Mouse (Mus musculus) kidney, embryonic 14.5 days (tissue): Measurements from ENCODE around the gene Cited2. TPM values are rescaled to one million over a fixed set of nuclear protein-coding genes. Genes with fewer than 3 reads are reported as not detected.

Source experiments
- ATAC-seq: fragments of 200-750 bp; cut with Nextera tagmentation; 2 replicates; pipeline ENCODE4 v1.8.0; 2017; ENCODE audit warnings: moderate number of reproducible peaks, mild to moderate bottlenecking, moderate TSS enrichment, moderate library complexity; ENCODE audit not compliant: low FRiP score, low TSS enrichment
- H3K27ac ChIP-seq: fragments of 300-500 bp; sonication (generic); 2 replicates; pipeline ENCODE4 v1.5.1; 2014; ENCODE audit warnings: low read depth, mild to moderate bottlenecking, low read length, moderate library complexity, mixed read lengths
- H3K27me3 ChIP-seq: fragments of 300-500 bp; sonication (generic); 2 replicates; pipeline ENCODE4 v1.6.1; 2014; ENCODE audit warnings: mild to moderate bottlenecking, low read length; ENCODE audit not compliant: control insufficient read depth, insufficient read depth
- H3K36me3 ChIP-seq: fragments of 300-500 bp; sonication (generic); 2 replicates; pipeline ENCODE4 v1.6.1; 2014; ENCODE audit warnings: low read length, mixed read lengths; ENCODE audit not compliant: control insufficient read depth, insufficient read depth
- H3K4me1 ChIP-seq: fragments of 300-500 bp; sonication (generic); 2 replicates; pipeline ENCODE4 v1.6.1; 2014; ENCODE audit warnings: low read length, mixed read lengths; ENCODE audit not compliant: control insufficient read depth, insufficient read depth
- H3K4me2 ChIP-seq: fragments of 300-500 bp; sonication (generic); replicated peaks from 2 replicates; pipeline ENCODE4 v1.6.1; 2014; ENCODE audit warnings: low read depth, mild to moderate bottlenecking, low read length
- H3K4me3 ChIP-seq: fragments of 300-500 bp; sonication (generic); 2 replicates; pipeline ENCODE4 v1.5.1; 2014; ENCODE audit warnings: mild to moderate bottlenecking, low read length
- H3K9ac ChIP-seq: fragments of 300-500 bp; sonication (generic); 2 replicates; pipeline ENCODE4 v1.6.1; 2014; ENCODE audit warnings: low read depth, mild to moderate bottlenecking, low read length, moderate library complexity
- H3K9me3 ChIP-seq: fragments of 300-500 bp; sonication (generic); 2 replicates; pipeline ENCODE4 v1.6.1; 2016; ENCODE audit warnings: low read length; ENCODE audit not compliant: control insufficient read depth
- WGBS: fragments of 180-500 bp; shearing (Covaris S2); extraction: QIAGEN DNeasy Blood & Tissue Kit; methylation state at CpG from one replicate; pipeline ENCODE4 v1.1.7; 2014; 5-methylcytosine and 5-hydroxymethylcytosine counted together
- polyA plus RNA-seq: library from polyadenylated mRNA; unstranded; fragments of >200 nt; fragmentation: Nextera tagmentation; extraction: Ambion mirVana; gene quantifications from 2 replicates; pipeline ENCODE4 v1.2.1, GENCODE M21; 2014

Cited2 gene
- polyA plus RNA-seq, 1 experiment from 2014 or later, result 83.5 TPM

DNA sequence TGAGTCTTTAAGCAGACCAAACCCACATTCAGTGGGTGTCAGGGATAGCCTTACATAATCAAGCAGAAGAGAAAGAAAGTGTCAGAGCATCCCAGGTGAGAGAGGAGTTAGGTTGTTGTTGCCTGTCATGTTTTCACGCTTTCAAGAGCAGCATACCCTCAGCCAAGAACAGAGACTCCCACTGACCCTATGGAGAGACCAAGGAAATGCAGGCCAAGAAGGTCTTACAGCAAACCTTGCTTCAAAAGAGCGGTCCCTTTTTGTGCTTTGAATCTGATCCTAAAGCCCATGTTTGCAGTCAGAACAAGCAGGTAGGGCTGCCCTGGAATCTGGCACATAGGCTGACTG lies 3.3 kb downstream of the Cited2 start:
- ATAC-seq, result no peak
- 29% methylated on average over 2 of the region's 2 CpGs for WGBS
- Histone ChIP-seq H3K27ac (0 out of 2 replicates have a peak overlapping the region, but pooled peaks have one; percentile 14), H3K4me1 (peaks cover 15% of the 10 kb centered on the region; the same call in 1 of the 2 replicates), H3K36me3 (no peaks in the 10 kb centered on the region; the same call in 1 of the 2 replicates), H3K4me3 (peak overlapping the region; percentile 95; the same call in 1 of the 2 replicates), H3K9ac (0 out of 2 replicates have a peak overlapping the region, but pooled peaks have one; percentile 14), H3K4me2 (peak overlapping the region; percentile 65), H3K9me3 (no peaks in the 10 kb centered on the region), H3K27me3 (no peaks in the 10 kb centered on the region)

DNA sequence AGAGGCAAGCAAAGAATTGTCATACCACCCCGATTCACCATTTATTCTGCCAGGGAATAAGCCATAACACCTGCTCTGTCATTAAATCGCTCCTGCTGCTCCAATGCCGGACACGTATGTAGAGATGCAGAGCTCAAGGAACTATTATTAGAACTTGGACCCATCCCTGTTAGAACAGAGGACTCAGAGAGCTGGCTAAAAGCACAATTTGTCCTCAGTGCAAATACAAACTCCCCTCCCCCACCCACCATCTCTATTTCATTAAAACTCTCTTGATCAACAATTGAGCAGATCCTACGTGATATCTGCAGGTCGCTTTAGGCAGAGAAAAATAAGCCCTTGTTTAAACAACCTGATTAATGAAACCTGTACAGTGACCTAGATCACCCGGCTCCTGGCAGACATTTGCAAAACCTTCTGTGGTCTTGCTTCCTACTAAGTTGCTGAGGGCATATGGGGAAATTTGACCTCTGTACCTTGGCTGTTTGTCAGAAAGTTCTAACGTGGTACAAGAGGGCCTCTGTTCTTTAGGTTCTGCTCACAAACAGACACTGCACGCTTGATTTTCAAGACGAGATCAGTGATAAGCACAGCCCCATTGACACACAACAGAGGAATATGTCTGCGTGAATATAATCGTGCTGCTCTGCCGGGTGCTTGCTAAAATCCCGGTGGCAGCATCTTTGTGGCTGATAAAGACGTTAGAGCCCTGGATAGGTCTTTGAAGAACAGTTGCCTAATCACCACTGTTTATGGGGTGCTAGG lies 4.3 kb downstream of the Cited2 start:
- ATAC-seq, result 0 out of 2 replicates have a peak, but pooled peaks have one; percentile 6
- peak overlapping the region; percentile 6; the same call in 1 of the 2 replicates for H3K27ac ChIP-seq
- H3K4me2 ChIP-seq, result peak overlapping the region; percentile 27

DNA sequence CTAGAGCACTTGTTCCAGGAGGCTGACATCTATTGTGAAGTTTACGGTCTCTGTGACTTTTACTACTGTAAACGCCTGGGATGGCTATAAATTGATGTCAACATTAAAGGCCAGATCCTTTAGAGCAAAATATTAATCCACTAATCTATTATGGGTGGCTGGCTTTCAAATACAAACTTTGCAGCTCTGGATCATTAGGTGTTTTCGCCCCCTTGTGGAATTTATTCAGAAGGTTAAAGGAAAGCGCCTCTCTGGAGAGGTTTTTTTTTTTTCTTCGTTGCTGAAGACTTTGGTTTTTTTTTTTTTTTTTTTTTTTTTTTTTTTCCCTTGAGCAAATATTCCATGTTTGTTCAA lies 4.9 kb downstream of the Cited2 start:
- Histone ChIP-seq H3K36me3 (no peaks in the 10 kb centered on the region; the same call in 1 of the 2 replicates), H3K27me3 (no peaks in the 10 kb centered on the region), H3K9me3 (no peaks in the 10 kb centered on the region), H3K27ac (peak overlapping the region; percentile 6; the same call in 1 of the 2 replicates), H3K4me2 (peak overlapping the region; percentile 27), H3K4me3 (no peak overlapping the region), H3K9ac (no peak overlapping the region), H3K4me1 (peaks cover 15% of the 10 kb centered on the region; the same call in 1 of the 2 replicates)
- 2% methylated on average over 5 of the region's 5 CpGs for whole genome bisulfite sequencing
- ATAC-seq, result no peak

More for the DNA sequence above, 4.3 kb downstream of the Cited2 start:
- Histone ChIP-seq H3K9ac (no peak overlapping the region), H3K4me1 (peaks cover 15% of the 10 kb centered on the region; the same call in 1 of the 2 replicates), H3K36me3 (no peaks in the 10 kb centered on the region; the same call in 1 of the 2 replicates), H3K27me3 (no peaks in the 10 kb centered on the region), H3K4me3 (no peak overlapping the region), H3K9me3 (no peaks in the 10 kb centered on the region)
- WGBS, result 10% methylated on average over 15 of the region's 15 CpGs

DNA sequence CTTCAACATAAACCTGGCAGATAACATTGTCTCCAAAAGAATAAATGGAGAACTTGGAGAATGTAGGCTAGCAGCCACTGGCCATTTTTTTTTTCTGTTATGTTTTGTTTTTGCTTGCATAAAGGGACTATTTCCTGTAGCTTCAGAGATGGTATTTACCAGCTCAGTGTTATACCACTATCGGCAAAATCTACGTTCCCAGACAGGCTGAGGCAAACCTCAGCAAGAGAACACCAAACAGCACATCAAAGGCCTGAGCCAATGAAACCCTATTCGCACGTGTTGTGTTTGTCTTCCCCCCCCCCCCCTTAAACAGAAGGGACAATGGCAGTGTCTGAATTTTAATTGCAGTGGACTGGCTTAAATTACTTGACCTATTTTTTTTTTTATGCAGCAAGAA lies 5.7 kb downstream of the Cited2 start:
- Histone ChIP-seq H3K27ac (no peak overlapping the region), H3K4me3 (no peak overlapping the region), H3K9ac (no peak overlapping the region), H3K4me2 (no peak overlapping the region), H3K27me3 (no peaks in the 10 kb centered on the region), H3K9me3 (no peaks in the 10 kb centered on the region), H3K36me3 (no peaks in the 10 kb centered on the region; the same call in 1 of the 2 replicates), H3K4me1 (peaks cover 15% of the 10 kb centered on the region; the same call in 1 of the 2 replicates)
- no peak for ATAC-seq
- 14% methylated on average over 4 of the region's 4 CpGs for WGBS

DNA sequence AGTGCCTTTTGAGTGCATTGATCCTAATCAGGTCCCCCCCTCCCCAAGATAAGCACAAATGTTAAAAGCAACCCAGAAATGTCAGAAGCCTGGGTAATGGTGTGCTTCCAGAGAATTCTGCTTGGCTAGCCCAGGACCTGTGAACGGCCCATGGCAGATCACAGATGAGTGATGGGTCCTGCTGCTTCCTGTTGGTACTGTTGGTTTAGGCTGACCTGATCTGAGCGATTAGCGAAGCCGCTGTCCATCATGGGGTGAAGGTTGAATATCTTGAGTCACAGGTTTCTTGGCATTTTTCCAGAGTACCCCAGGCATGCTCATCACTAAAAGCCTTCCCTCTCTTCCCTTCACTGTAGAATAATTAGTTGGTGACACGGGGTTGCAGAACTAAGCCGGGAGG lies 6.5 kb downstream of the Cited2 start:
- no peak overlapping the region for H3K9ac ChIP-seq
- H3K27me3 ChIP-seq, result no peaks in the 10 kb centered on the region
- ATAC-seq, result no peak
- no peaks in the 10 kb centered on the region for H3K9me3 ChIP-seq
- H3K4me1 ChIP-seq, result peaks cover 15% of the 10 kb centered on the region; the same call in 1 of the 2 replicates
- H3K27ac ChIP-seq, result no peak overlapping the region
- no peak overlapping the region for H3K4me2 ChIP-seq
- H3K36me3 ChIP-seq, result no peaks in the 10 kb centered on the region; the same call in 1 of the 2 replicates
- WGBS, result 33% methylated on average over 6 of the region's 6 CpGs
- H3K4me3 ChIP-seq, result no peak overlapping the region

DNA sequence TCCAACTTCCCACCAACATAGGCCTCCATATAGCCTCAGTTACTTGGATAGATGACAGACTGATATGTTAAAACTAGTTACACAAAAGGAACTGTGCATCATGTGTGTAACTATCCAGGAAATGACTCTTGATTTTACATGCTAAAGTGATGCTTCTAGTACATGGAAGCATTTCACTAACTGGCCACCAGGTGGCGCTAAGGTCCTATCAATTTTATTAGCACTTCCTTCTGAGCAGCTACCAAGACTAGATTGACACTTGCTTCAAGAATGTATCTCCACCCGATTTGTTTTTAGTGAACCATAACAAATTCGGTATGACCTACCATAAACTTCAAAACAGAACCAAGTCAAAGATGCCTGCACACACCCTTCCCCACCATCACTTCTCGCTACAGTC lies 10.0 kb downstream of the Cited2 start:
- Histone ChIP-seq H3K27me3 (no peaks in the 10 kb centered on the region), H3K27ac (no peak overlapping the region), H3K9ac (no peak overlapping the region), H3K4me3 (no peak overlapping the region), H3K4me2 (no peak overlapping the region), H3K9me3 (no peaks in the 10 kb centered on the region), H3K36me3 (no peaks in the 10 kb centered on the region), H3K4me1 (0 out of 2 replicates have a peak, but pooled peaks cover 6% of the 10 kb centered on the region)
- ATAC-seq, result no peak
- 19% methylated on average over 4 of the region's 4 CpGs for WGBS

DNA sequence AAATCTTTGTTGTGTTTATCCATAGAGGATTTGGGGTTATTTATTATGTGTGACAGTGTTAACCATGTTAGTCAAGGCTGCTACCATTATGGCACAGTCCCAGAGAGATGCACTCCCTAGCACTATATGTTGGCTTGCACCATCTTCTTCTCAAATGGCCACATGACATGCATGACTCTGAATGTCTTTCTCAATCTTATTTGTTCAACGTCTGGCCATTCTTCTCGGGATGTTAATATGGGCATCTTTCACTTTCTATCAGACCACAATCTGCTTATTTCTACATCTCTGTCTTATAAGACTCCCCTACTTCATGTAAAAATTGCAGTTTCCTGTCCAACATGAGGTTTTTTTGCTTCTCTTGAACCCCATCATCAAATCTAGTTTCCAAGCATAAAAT lies 19.6 kb downstream of the Cited2 start:
- H3K9ac ChIP-seq, result no peak overlapping the region
- 88% methylated on average over 2 of the region's 2 CpGs for WGBS
- H3K4me2 ChIP-seq, result no peak overlapping the region
- H3K27ac ChIP-seq, result no peak overlapping the region
- H3K9me3 ChIP-seq, result no peaks in the 10 kb centered on the region; the same call in 1 of the 2 replicates
- H3K4me1 ChIP-seq, result no peaks in the 10 kb centered on the region
- no peaks in the 10 kb centered on the region for H3K27me3 ChIP-seq
- H3K36me3 ChIP-seq, result no peaks in the 10 kb centered on the region
- ATAC-seq, result no peak
- no peak overlapping the region for H3K4me3 ChIP-seq

DNA sequence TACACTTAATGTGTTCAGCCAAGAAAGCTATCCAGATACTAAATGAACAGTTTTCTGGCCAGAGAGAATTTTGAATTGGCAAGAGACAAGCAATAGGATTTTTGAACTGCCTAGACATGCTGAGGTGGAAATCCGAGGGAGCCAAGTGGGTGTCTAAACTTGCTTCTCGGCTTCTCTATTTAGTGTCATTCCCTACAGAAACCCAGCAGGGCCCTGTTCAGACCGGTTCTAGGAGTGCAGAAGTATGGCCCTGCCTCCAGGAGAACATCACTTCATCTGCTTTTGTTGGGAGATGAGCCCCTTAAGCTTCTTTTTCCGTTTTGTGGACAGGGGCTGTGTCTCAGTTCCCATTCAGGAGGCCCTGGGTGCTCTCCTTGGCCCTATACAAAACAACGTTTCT lies 29.5 kb downstream of the Cited2 start:
- 85% methylated on average over 5 of the region's 5 CpGs for WGBS

DNA sequence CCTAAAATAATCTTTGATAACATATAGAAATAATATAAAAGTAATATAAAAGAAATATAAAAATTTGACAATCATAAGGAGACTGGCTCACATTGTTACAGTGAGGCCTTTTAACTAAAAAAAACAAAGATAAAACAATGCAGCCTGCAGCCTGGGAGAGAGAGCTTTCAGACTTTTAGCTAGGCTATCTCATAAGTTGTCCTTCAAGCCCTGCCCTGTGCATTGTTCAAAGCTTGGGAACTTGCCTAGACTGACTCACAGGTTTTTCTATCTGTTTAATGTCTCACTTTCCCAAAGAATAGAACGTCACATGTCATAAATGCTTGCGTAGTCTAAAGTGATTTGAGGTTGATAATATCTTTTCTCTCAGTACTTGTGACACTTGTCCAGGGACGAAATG lies 36.8 kb downstream of the Cited2 start:
- ATAC-seq, result no peak
- Histone ChIP-seq H3K4me1 (no peaks in the 10 kb centered on the region), H3K27ac (no peak overlapping the region), H3K4me2 (no peak overlapping the region), H3K36me3 (no peaks in the 10 kb centered on the region), H3K9me3 (no peaks in the 10 kb centered on the region), H3K9ac (no peak overlapping the region), H3K4me3 (no peak overlapping the region), H3K27me3 (no peaks in the 10 kb centered on the region)
- WGBS, result 92% methylated on average over 3 of the region's 3 CpGs

More for the DNA sequence above, 29.5 kb downstream of the Cited2 start:
- H3K4me3 ChIP-seq, result no peak overlapping the region
- H3K9me3 ChIP-seq, result no peaks in the 10 kb centered on the region
- no peak overlapping the region for H3K27ac ChIP-seq
- H3K9ac ChIP-seq, result no peak overlapping the region
- H3K27me3 ChIP-seq, result no peaks in the 10 kb centered on the region
- no peaks in the 10 kb centered on the region for H3K4me1 ChIP-seq
- no peak for ATAC-seq
- no peak overlapping the region for H3K4me2 ChIP-seq
- no peaks in the 10 kb centered on the region for H3K36me3 ChIP-seq
